Mouse (Mus musculus): ENCODE measurements around the gene Trim16.

DNA sequence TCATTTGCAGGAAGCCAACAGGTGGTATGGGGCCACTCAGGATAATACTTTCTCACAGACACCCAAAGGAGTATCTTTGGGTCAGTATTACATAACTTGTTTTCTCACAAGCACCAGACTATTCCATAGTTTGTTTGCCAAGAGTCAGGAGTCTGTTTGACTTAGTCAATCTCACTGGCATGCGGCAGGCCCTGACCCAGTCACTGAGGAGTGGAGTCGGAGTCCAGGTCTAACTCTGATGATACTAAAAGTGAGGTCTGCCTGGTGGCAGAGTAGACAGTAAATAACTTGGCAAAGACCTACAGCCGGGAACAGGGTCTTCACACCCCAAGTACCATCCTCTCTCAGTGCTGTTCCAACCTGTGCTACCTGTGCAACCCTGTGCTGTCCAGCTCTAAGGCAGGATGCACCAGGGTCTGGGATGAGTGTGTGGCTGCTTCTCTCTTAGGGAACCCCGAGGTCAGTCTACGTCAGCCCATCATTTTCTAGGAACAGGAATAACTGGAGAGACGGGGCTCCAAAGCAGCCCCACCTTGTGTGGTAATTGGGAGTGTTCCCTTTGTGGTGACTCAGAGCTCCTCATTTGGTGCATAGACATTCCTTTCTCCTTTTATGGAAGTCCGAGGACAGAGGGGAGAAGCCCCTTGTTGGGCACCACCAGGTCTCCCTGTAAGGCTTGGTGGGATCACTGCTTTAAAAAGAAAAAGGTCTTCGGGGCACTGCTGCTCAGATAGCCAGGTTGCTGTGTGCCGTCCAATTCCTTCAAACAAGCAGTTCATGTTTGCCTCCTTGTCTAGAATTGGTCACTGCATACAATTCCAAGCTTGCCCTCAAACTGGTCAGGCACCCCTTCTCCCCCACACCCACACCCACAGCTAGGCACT is 5.4 kb downstream of the Trim16 start:
- no peak for TF ChIP-seq POLR2A (IDR thresholded peaks at IDR 0.05; ENCODE audit: insufficient read depth, low read length)
- no peak for TF ChIP-seq CTCF (IDR thresholded peaks at IDR 0.05; ENCODE audit: low read depth, low read length)

Measured in ES-Bruce4 (cell line).